Mouse (Mus musculus) adrenal gland (tissue): ENCODE data around the gene Cd300ld5.
"Not testable (repeated sequence)": the region's sequence is repeated elsewhere in the genome, so short reads cannot be mapped to it uniquely, and the experiment has no call there.

Source experiments
- intact Hi-C: fragments of 180-260 bp; cut with DNase I; formaldehyde crosslinking; loops from one replicate; pipeline ENCODE4 v1.15.1; 2025

The Cd300ld5 gene

GRCm38 (mm10) chr11:115049282-115049895, 11.8 kb upstream of the Cd300ld5 start:
- intact Hi-C loops, result no loop called here

GRCm38 (mm10) chr11:115048259-115048658, 10.7 kb upstream of the Cd300ld5 start, which contains the start of gene Cd300ld3:
Gene Cd300ld3 (minus strand): TSS chr11:115048409.
- intact Hi-C loops, result no loop called here

- intact Hi-C loops, result not testable (repeated sequence)
These were observed 10.7 kb downstream of the Cd300ld5 start, which contains the start of gene Cd300ld4 for GRCm38 (mm10) chr11:115026912-115027311. Gene Cd300ld4 (minus strand): TSS chr11:115027012.

GRCm38 (mm10) chr11:115016093-115016492, 21.5 kb downstream of the Cd300ld5 start, which contains the start of gene Cd300ld2:
Gene Cd300ld2 (minus strand): TSS chr11:115016193.
- intact Hi-C loops, result not testable (repeated sequence)

- intact Hi-C loops, result no loop called here
These were observed 33.5 kb downstream of the Cd300ld5 start for GRCm38 (mm10) chr11:115004070-115004469.

- intact Hi-C loops, result no loop called here
These were observed 36.0 kb downstream of the Cd300ld5 start, which contains the start of gene Cd300c2 for GRCm38 (mm10) chr11:115001474-115002040. Gene Cd300c2 (minus strand): TSS chr11:115001880.

GRCm38 (mm10) chr11:114989793-114990192, 47.8 kb downstream of the Cd300ld5 start, which contains the start of gene Cd300ld:
Gene Cd300ld (minus strand): TSS chr11:114989922.
- intact Hi-C loops, result no loop called here

GRCm38 (mm10) chr11:114981866-114982265, 55.7 kb downstream of the Cd300ld5 start:
- intact Hi-C loops, result no loop called here
